Mouse (Mus musculus) gastrocnemius, postnatal 10 days (tissue): ENCODE data around the gene Acot2. TPM values are rescaled to one million over a fixed set of nuclear protein-coding genes. Genes with fewer than 3 reads are reported as not detected.
"Not testable (repeated sequence)": the region's sequence is repeated elsewhere in the genome, so short reads cannot be mapped to it uniquely, and the experiment has no call there.

ENCODE experiments used
- DNase-seq: peaks from one replicate; pipeline ENCODE4 v3.0.0; 2021; ENCODE audit warnings: mixed read lengths
- long read RNA-seq, 2 experiments: library from polyadenylated mRNA; stranded (forward); transcript quantifications; one replicate each; pipeline ENCODE4 v2.0.0; 2021
- total RNA-seq, 2 experiments: library from RNA; stranded (reverse); gene quantifications; 2 replicates each; pipeline ENCODE4 v1.2.3; 2021

The Acot2 gene
- 10 to 100 TPM; 14.6 to 16.3 TPM for total RNA-seq
- long read RNA-seq, experiment 1, transcript Acot2-201 (3 exons, 2,196 nt): major isoform, 8 of 10 reads
- long read RNA-seq, experiment 1, partial matches to known transcripts: 1 of 10 reads
- long read RNA-seq, experiment 1, other reads (novel, unspliced or antisense): 1 of 10 reads
- long read RNA-seq, experiment 2, transcript Acot2-201 (3 exons, 2,196 nt): major isoform, 5 of 6 reads
- long read RNA-seq, experiment 2, partial matches to known transcripts: 1 of 6 reads
- long read RNA-seq, experiment 2, other reads (novel, unspliced or antisense): 0 of 6 reads

DNA sequence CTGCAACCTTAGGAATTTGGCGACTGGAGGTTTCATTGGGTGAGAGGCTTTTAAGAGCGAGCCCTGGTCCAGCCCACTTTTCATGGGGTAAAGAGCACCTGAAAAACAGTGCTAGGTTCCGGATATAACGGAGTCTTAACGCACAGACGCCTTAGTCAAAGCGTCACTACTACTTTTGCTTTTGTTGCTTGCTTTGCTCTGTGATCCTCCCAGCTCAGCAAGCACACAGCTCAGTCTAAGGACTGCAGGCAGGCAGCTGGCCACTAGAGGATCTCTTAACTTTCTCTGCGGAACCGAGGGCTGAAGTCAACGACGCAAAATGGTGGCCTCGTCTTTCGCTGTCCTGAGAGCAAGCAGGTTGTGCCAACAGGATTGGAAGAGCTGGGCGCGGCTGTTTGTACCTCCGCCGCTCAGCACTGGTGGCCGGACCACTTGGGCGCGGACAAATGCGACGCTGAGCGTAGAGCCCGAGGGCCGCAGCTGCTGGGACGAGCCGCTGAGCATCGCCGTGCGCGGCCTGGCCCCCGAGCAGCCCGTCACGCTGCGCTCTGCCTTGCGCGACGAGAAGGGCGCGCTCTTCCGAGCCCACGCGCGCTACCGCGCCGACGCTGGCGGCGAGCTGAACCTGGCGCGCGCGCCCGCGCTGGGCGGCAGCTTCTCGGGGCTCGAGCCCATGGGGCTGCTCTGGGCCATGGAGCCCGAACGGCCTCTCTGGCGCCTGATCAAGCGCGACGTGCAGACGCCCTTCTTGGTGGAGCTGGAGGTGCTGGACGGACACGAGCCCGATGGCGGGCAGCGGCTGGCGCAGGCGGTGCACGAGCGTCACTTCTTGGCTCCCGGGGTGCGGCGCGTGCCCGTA, at the start of gene Acot2:
TSS of gene Acot2 (plus strand) at position 279 of the 859 bp plus-strand sequence.
- DNase-seq: peak; percentile 73

DNA sequence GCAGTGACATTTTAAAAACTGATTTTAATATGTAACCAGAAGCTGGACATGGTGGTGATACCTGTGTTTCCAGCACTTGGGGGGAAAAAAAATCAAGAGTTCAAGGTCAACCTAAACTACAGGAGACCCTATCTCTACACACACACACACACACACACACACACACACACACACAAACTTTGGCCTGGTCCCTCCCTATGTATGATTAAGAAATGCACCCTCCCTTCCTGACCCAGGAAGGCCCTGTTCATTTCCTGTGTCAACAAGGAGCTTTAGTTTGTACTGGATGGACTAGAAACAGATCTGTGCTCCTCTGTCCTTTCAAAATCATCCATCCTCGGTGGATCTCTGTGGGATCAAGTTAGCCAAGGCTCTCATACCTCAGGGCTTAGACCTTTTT, 49.1 kb upstream of the Acot2 start:
- DNase-seq: not testable (repeated sequence)

DNA sequence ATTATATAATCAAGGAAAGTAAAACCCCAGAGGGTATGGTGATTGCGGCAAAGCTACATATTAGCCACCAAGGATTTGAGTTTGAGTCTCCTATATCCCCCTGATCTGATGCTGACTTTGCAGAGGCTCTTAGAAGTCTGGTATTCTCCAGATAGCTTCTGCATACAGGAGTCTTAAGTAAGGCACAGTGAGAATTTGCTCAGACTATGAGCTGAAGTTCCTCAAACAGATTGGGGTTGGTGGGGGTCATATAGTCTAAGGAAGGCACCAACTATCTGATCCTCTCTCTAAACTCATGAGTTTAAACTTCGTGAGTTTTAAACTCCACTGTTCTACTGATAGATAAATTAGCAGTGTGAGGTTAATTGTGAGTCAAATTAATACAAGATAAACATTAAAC, 48.3 kb upstream of the Acot2 start:
- DNase-seq: no peak

DNA sequence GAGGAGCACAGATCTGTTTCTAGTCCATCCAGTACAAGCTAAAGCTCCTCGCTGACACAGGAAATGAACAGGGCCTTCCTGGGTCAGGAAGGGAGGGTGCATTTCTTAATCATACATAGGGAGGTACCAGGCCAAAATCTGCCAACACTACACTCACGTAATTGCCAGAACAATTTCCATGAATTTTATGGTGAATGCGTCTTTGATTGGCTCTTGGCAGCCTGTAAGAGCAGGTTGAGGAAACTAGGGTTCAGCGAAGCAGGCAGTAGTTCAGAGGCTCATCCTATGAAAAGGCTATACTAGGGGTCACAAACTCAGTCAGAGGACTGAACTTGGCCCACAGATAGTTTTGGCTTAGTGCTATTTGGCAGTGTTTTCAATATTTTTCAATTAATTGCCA, 47.6 kb upstream of the Acot2 start:
- no peak for DNase-seq

DNA sequence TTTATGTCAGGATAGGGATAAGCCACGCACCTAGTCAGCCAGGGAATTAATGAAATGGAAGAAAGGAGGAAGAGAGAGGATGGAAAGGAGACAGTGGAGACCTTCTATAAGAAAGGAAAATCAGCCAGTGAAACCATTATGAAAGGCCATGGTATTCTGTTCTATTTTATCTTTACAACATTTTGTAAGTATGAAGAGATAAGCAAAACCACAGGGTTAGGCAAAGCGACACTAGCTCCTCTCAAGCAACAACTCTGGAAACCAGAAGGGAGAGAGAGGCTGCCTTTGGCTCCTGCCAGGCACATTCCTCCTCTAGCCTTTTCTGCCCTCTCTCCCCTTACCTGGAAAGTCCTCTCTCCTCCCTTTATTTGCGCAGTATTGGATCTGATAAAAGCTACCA, 45.7 kb upstream of the Acot2 start:
- no peak for DNase-seq

DNA sequence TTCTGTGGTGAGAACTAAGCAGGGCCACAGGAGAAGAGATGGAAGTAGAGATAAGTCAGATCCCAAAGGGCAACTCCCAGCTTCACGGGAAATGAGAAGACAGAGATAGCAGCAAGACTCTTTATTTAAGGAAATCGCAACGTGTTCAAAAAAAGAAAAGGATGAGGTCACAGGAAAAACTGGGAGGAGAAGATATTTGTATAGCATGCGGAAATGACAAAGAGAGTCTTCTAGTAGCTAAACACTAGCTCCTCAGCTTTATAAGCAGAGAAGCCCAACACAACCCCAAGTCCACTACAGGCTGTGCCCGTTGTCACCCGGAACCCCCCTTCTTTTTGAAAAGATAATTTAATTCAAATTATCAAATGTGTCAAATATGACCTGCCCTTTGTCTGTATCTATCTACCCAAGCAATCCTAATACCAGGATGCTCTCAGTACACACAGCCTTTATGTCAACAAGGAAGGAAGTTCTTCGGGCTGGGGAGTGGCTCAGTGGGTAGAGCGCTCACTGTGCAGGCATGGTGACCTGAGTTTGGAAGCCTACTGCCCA, 40.3 kb upstream of the Acot2 start:
- no peak for DNase-seq

DNA sequence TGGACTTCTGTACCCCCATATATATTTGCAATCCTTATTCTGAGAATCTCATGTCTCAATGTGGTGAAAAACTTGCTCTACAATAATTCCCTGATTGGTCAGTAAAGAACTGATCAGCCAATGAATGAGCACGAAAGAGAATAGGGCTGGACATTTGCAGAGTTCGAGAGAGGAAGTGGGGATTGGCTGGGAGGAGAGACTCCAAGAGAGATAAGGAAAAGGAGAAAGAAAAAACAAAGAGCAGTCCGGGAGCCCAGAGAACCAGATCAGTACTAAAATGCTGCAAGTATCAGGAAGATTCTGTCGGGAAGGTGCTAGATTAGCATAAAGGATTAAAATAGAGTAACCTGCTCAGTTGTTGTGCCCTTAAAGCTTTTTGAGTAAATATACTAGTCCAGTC, 38.6 kb upstream of the Acot2 start:
- DNase-seq: no peak

DNA sequence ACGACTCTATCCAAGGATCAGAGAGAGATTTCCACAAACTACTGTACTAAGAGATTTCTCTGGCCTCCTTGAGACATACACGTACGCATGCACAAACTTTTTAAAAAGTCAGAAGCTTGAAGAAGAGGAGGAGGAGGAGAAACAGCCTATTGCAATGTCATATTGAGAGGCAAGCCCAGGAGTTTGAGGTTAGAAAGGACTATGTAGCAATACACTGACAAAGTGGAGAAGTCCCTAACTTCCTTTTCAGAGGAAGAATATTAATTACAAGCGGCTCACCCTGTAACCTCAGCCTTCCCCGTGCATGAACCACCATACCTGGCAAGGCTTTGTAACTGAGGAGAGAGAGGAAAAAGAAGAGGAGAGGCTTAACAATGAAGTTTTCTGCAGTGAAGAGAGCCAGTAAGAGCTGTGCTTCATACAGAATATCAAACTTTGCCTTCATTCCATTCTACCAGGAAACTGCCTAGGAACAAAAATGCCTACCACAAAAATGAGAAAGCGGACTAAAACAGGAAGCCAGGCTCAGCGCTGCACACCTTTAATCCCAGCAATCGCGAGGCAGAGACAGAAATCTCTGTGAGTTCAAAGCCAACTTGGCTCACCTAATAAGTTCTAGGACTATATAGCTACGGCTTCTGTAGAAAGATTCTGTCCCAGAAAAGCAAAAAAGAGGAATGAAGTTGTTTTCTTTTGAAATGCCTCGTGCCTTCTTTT, 37.7 kb upstream of the Acot2 start:
- no peak for DNase-seq

DNA sequence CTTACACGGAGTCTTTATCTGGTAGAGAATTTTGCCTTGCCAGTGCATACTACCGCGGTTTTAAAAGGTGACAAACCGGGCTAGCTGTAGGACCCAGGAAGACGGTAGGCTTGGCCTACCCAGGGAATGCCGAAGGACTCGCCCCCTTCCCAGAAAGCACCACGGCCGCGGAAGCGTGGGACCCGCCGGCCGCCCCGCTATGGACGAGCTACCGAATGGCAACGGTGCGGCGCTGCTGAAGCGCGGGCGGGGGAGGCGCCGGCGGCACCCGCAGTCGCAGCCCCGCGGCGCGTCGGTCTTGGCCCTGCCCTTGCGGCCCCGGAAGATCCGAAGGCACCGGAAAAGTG, 37.2 kb upstream of the Acot2 start, which contains the start of gene Riox1:
TSS of gene Riox1 (plus strand) at position 116 of the 347 bp plus-strand sequence.
- DNase-seq: peak; percentile 79

DNA sequence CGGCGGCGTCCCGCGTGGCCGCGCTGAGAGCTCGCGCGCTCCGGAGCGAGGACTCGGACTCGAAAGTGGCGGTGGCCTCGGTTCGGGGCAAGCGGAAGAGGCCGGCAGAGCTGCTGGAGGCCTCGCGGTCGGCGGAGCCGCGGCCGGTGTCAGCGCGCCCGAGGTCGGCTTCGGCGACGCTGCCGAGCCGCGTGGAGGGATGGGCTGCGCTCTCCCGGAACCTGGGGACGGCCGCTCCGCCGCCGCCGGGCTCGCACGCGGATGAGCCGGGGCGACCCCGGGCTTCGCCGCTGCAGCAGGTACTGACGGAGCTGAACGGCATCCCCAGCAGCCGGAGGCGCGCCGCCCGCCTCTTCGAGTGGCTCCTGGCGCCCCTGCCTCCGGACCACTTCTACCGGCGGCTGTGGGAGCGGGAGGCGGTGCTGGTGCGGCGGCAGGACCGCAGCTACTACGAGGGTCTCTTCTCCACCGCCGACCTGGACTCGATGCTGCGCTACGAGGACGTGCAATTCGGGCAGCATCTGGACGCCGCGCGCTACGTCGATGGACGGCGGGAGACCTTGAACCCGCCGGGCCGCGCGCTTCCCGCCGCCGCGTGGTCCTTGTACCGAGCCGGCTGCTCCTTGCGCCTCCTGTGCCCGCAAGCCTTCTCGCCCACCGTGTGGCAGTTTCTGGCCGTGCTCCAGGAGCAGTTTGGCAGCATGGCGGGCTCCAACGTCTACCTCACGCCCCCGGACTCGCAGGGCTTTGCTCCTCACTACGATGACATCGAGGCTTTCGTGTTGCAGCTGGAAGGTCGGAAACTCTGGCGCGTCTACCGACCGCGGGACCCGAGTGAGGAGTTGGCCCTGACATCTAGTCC, 36.6 kb upstream of the Acot2 start:
- DNase-seq: peak; percentile 47

DNA sequence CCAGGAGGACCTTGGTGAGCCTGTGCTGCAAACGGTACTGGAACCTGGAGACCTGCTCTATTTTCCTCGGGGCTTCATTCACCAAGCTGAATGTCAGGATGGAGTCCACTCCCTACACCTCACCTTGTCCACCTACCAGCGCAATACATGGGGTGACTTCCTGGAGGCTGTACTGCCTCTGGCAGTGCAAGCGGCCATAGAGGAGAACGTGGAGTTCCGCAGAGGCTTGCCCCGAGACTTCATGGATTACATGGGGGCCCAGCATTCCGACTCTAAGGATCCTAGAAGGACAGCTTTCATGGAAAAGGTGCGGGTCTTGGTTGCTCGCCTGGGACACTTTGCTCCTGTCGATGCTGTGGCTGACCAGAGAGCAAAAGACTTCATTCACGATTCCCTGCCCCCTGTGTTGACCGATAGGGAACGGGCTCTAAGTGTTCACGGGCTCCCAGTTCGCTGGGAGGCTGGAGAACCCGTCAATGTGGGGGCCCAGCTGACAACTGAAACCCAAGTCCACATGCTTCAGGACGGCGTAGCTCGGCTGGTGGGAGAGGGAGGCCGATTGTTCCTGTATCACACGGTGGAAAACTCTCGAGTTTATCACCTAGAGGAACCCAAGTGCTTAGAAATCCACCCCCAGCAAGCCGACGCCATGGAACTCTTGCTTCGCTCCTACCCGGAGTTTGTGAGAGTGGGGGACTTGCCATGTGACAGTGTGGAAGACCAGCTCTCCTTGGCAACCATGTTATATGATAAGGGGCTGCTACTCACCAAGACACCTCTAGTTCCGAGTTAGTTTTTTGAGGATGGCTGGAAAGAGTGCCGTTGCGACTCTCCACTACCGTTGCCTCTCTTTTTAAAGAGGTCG, 35.7 kb upstream of the Acot2 start:
- DNase-seq: no peak

DNA sequence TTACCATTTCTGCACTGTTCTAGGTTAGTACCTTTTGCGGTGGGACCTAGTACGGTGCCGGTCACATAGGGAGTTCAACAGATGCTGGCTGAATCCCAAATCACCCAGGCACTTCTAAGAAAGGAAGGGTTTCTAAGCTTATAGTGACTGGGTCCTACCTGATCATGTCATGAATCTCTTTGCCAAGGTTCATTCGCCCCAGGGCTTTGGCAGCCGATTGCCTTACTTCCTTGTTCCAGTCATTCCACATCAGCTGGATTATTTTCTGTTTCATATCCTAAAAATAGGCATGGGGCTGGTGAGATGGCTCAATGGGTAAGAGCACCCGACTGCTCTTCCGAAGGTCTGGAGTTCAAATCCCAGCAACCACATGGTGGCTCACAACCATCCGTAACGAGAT, 29.4 kb upstream of the Acot2 start:
- no peak for DNase-seq

DNA sequence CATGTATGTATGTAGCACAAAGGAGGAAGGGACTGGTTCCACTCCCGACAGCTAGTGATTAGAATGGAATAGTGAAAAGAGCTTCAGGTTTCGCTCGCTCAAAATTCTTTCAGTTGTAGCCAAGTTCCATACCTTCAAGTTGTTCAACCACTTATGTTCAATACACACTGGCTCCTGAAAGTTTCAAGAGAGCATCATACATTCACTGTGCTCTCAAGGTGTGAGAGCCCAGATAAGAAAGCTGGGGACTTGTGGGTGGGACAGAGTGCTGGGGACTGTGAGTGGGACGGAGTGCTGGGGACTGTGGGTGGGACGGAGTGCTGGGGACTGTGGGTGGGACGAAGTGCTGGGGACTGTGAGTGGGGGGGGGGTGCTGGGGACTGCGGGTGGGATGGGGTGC, 22.4 kb upstream of the Acot2 start:
- no peak for DNase-seq

DNA sequence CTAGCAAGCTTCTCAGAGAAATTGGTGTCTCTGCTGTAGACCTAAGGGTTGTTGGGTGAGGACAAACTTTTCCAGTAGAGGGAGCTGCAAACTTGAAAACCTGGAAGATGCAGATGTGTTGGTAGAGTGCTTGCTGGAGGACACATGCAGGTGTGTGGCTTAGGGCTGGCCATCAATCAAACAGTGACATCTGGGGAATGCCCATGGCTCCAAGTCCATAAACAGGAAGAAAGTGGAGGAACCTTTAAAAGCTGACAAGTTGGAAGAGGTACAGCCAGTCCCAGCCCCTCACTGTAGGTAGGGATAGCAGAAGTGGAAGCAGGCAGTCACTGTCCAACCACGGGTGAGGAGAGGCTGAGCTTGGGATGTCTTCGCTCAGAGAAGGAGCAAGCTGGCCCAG, 15.5 kb upstream of the Acot2 start:
- no peak for DNase-seq

DNA sequence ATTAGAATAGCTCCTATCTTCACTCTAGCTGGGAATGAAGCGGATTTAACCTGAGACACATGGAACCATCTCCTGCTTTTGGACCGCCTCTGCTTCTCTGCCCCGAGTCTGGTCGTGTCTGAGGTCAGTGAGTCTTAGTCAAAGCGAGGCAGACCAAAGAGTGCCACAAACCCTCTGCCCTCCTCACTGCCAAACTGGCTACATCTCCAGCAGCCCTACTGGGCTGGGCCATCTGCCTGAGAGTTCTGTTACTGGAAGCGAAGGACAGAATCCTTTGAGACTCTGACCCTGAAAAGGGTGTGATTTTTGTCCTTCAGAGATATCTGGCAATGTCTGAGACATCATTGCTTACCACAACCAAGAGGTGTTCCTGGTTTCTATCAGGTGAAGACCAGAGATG, 8.8 kb upstream of the Acot2 start:
- DNase-seq: no peak

DNA sequence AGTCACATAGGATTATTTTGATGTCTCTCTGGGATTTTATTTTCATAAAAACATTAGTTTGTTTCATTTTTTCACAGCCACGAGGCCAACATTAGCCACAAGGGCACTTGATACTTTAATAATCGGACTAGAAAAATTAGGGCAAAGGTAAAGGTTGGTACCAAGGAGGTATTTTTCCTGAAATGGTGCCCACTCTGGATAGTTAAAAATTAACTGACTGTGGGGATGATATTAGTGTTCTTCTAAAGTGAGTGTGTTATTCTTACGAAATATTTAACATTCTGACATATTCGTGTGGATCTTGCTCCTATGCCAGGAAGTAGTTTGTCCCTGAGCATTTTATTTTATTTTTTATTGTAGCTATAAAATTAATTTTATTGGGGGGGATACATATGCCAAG, 6.0 kb upstream of the Acot2 start:
- no peak for DNase-seq

DNA sequence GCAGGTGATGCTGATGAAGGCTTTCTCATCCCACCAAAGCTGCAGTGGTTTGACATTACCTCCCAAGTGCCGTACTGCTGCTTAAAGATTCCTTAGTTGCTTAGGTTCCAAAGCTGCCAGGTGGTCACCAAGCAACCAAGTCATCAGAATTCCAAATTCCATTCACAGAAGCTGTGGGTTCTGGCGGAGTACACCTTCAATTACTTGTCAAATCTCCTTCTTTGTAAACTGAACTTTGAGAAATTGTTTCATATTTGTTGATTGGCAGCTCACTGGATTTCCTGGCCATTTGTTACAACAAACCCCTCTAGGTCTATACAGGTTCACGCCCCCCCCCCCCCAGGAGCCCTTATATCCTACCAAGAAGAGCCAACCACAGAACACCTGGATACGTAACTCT, 2.9 kb upstream of the Acot2 start, which contains the start of gene Heatr4:
TSS of gene Heatr4 (minus strand) at position 101 of the 400 bp plus-strand sequence.
- DNase-seq: no peak

DNA sequence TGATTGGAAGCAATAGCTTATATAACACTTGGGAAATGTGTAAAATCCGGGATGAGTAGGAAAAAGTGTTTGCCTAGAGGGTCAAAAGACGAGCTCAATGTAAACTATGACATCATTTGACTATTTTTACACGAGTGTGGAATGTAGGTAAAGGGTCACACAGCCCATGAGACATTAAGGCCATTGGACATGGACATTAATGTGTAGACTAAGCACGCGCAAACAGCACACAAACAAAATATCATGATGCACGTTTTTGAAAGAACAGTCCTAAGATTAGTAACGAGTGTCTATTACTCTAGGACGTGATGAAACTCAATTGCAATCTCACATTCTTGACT, 449 bp upstream of the Acot2 start:
- no peak for DNase-seq

DNA sequence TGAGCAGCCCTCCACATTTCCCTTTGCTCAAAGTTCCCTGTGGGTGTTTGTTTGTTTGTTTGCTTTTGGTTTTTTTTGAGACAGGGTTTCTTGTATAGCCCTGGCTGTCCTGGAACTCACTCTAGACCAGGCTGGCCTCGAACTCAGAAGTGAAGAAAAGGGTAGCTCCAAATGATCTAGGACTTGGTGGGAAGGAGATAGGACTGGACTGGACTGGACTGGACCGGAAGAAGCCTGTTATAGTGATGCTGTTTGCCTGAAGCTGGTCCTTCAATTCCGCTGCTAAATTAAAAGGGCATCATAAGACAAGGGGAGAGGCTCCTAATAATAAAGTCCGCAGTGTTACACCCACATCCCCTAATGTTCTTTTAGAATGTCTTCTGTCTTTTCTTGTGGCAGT, 822 bp downstream of the Acot2 start:
- DNase-seq: no peak

DNA sequence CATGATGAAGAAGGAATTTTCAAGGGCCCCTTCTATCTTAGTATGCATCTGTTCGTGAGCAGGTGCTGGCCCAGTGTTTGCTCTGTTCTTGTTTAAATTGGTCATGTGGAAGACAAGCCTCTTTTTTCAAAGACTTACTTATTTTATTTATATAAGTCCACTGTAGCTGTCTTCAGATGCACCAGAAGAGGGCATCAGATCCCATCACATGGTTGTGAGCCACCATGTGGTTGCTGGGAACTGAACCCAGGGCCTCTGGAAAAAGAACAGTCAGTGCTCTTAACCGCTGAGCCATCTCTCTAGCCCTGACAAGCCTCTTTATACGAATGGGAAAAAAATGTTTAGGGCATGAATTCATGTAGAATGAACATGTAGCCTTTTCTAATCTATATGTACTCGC, 1.7 kb downstream of the Acot2 start:
- DNase-seq: no peak

DNA sequence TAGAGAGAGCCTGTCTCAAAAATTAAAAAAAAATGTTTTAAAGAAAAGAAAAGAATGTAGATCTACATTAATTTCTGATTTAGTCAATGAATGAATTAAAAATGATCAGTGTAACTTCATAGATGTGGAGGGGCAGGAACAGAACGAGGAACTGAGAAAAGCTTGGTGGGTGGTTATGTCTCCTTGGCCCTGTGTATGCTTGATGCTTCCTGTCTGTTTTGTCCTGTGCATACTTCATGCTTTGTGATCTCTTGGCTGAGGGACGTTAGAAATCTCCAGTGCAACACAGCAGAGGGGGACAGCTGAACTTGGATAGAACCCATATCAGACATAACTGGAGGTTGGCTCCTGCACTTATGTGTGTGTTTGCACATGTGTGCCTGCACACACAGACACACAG, 9.6 kb downstream of the Acot2 start:
- DNase-seq: no peak
